Mouse (Mus musculus) layer of hippocampus, adult 8-10 months (tissue): ENCODE data around the gene Olfr680-ps1. TPM values are rescaled to one million over a fixed set of nuclear protein-coding genes. Genes with fewer than 3 reads are reported as not detected.
"Not testable (repeated sequence)": the region's sequence is repeated elsewhere in the genome, so short reads cannot be mapped to it uniquely, and the experiment has no call there.

Source experiments
- DNase-seq, 2 experiments: peaks; one replicate each; pipeline ENCODE4 v3.0.0; 2022; ENCODE audit warnings: low spot score in 2 of 2
- total RNA-seq, 4 experiments: library from RNA; stranded (reverse); gene quantifications; 2 replicates each; pipeline ENCODE4 v1.2.4; 2022

The Olfr680-ps1 gene
- not detected for total RNA-seq

- DNase-seq: not testable (repeated sequence)
Measured at GRCm38 (mm10) chr7:105092717-105093116, at the start of gene Olfr680-ps1. Olfr680-ps1 (minus strand) TSS chr7:105092817.

DNA sequence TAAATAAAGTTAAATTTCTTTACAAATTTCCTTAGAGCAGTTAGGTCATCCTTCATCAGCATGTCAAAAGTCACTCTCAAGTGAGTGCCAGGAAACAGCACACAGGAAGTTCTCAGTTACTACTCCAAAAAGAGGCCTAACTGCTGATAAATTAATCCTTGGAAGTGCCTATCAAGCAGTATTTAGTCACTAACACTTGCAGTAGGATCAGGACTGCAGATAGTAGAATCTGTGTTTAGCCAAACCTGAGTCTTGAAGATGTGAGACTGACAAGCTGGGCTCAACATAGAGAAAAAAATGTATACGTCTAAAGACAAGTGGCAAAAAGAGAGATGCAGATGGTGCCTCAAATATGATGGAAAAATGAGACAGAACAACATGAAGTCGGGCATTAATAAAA lies 48.7 kb upstream of the Olfr680-ps1 start:
- DNase-seq: no peak

DNA sequence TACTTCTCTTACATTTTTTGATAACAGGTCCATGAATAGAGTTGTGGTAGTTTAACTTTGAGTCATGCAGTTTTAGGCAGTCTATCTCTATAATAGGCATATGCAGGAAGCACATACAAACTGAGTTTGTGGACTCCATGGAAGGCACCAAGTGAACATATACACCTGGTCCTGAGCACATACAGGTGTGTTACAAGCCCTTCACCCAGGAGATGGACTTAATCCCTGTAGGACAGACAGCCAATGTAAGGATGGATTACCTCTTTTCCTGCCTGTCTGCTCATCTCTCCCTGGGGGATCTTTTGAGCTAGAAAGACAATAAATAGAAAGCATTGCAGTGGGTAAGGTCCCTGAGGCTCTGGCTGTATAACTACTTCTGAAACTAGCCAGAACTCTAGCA lies 23.9 kb upstream of the Olfr680-ps1 start, which contains the start of gene Olfr681:
Gene Olfr681, plus strand, starts transcription at position 301 of the 400 bp plus-strand sequence.
- DNase-seq: no peak

DNA sequence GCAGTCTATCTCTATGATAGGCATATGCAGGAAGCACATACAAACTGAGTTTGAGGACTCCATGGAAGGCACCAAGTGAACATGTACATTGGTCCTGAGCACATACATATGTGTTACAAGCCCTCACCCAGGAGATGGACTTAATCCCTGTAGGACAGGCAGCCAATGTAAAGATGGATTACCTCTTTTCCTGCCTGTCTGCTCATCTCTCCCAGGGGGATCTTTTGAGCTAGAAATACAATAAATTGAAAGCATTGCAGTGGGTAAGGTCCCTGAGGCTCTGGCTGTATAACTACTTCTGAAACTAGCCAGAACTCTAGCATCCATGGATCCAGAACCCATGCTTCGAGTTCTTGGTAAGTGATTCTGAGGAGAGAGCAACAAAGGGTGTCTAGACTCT lies 11.7 kb downstream of the Olfr680-ps1 start, which contains the start of gene Olfr679:
Gene Olfr679, plus strand, starts transcription at position 301 of the 400 bp plus-strand sequence.
- DNase-seq: no peak

GRCm38 (mm10) chr7:105064175-105064574 lies 28.4 kb downstream of the Olfr680-ps1 start, which contains the start of gene Olfr678:
Olfr678 (plus strand) TSS chr7:105064475.
- no peak for DNase-seq

DNA sequence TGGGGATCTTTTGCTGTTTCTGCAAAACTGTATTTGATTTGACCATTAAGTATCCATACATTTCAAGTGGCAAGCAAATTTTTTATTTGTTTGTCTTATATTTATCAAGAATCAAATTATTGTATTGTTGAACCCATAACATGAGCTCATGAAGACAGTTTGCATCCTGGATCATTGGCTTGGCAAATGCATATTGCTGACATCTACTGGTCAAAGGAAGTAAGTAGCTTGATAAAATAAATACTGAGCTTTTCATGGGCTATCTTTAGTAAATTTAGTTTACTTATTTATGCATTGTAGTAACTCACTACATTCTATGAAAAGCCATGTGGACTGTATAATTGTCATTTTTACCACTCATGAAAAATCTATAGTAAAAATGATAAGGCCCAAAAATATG lies 33.7 kb downstream of the Olfr680-ps1 start:
- DNase-seq: no peak

Other genes with a start within 250 kb of the Olfr680-ps1 start
- not detected for gene Usp17la, start 235.8 kb downstream of the Olfr680-ps1 start, total RNA-seq
- not detected for gene Olfr665, start 214.8 kb downstream of the Olfr680-ps1 start, total RNA-seq
- not detected for gene Olfr666, start 196.9 kb downstream of the Olfr680-ps1 start, total RNA-seq
- gene Olfr667, start 171.3 kb downstream of the Olfr680-ps1 start, total RNA-seq: not detected
- gene Olfr668, start 164.8 kb downstream of the Olfr680-ps1 start, total RNA-seq: not detected
- not detected for gene Olfr669, start 158.6 kb downstream of the Olfr680-ps1 start, total RNA-seq
- gene Olfr670, start 130.2 kb downstream of the Olfr680-ps1 start, total RNA-seq: not detected
- not detected for gene Olfr671, start 113.7 kb downstream of the Olfr680-ps1 start, total RNA-seq
- not detected for gene Olfr672, start 90.8 kb downstream of the Olfr680-ps1 start, total RNA-seq
- not detected for gene Olfr675, start 64.4 kb downstream of the Olfr680-ps1 start, total RNA-seq
- not detected for gene Olfr676, start 60.1 kb downstream of the Olfr680-ps1 start, total RNA-seq
- not detected for gene Olfr677, start 41.4 kb downstream of the Olfr680-ps1 start, total RNA-seq
- not detected for gene Olfr678, start 28.3 kb downstream of the Olfr680-ps1 start, total RNA-seq
- gene Olfr679, start 11.6 kb downstream of the Olfr680-ps1 start, total RNA-seq: not detected
- not detected for gene Olfr681, start 24.0 kb upstream of the Olfr680-ps1 start, total RNA-seq
- not detected for gene Olfr683, start 54.2 kb upstream of the Olfr680-ps1 start, total RNA-seq
- gene Olfr684, start 70.8 kb upstream of the Olfr680-ps1 start, total RNA-seq: not detected
- gene Olfr685, start 93.2 kb upstream of the Olfr680-ps1 start, total RNA-seq: not detected
- not detected for gene Olfr686, start 114.7 kb upstream of the Olfr680-ps1 start, total RNA-seq
- gene Olfr688, start 195.3 kb upstream of the Olfr680-ps1 start, total RNA-seq: not detected
- gene Olfr689, start 218.3 kb upstream of the Olfr680-ps1 start, total RNA-seq: not detected
- gene Olfr690, start 241.3 kb upstream of the Olfr680-ps1 start, total RNA-seq: 1 to 10 TPM in 1 of 4 experiments, under 1 TPM in 3; 0.39 to 2.0 (median 0.68) TPM
- 1 to 10 TPM in 1 of 4 experiments, under 1 TPM in 3; 0.31 to 1.0 (median 0.62) TPM for gene Olfr691, start 249.5 kb upstream of the Olfr680-ps1 start, total RNA-seq